Mouse (Mus musculus) liver, embryonic 11.5 days (tissue): ENCODE results near the gene Sh3glb2. TPM values are rescaled to one million over a fixed set of nuclear protein-coding genes. Genes with fewer than 3 reads are reported as not detected.

Experiments used
- ATAC-seq: fragments of 200-750 bp; cut with Nextera tagmentation; replicated peaks from 2 replicates; pipeline ENCODE4 v1.8.0; 2017; ENCODE audit warnings: moderate number of reproducible peaks, mild to moderate bottlenecking, moderate TSS enrichment, moderate library complexity; ENCODE audit not compliant: low FRiP score
- DNase-seq: peaks from one replicate; pipeline ENCODE4 v3.0.0-alpha.2; 2017; ENCODE audit warnings: low spot score
- H3K27ac ChIP-seq: fragments of 300-500 bp; sonication (generic); 2 replicates; pipeline ENCODE4 v1.5.1; 2014; ENCODE audit warnings: mild to moderate bottlenecking, low read depth, low read length, control low read depth
- H3K27me3 ChIP-seq: fragments of 300-500 bp; sonication (generic); replicated peaks from 2 replicates; pipeline ENCODE4 v1.6.1; 2014; ENCODE audit warnings: low read length, mixed read lengths; ENCODE audit not compliant: control insufficient read depth, insufficient read depth
- H3K36me3 ChIP-seq: fragments of 300-500 bp; sonication (generic); 2 replicates; pipeline ENCODE4 v1.6.1; 2014; ENCODE audit warnings: mild to moderate bottlenecking, low read length, moderate library complexity, mixed read lengths; ENCODE audit not compliant: control insufficient read depth, insufficient read depth
- H3K4me1 ChIP-seq: fragments of 300-500 bp; sonication (generic); replicated peaks from 2 replicates; pipeline ENCODE4 v1.6.1; 2014; ENCODE audit warnings: low read length, mixed read lengths; ENCODE audit not compliant: control insufficient read depth, insufficient read depth
- H3K4me2 ChIP-seq: fragments of 300-500 bp; sonication (generic); 2 replicates; pipeline ENCODE4 v1.6.1; 2014; ENCODE audit warnings: mild to moderate bottlenecking, control low read depth, moderate library complexity
- H3K4me3 ChIP-seq: fragments of 300-500 bp; sonication (generic); 2 replicates; pipeline ENCODE4 v1.5.1; 2014; ENCODE audit warnings: low read depth, low read length, control low read depth
- H3K9ac ChIP-seq: fragments of 300-500 bp; sonication (generic); 2 replicates; pipeline ENCODE4 v1.6.1; 2014; ENCODE audit warnings: low read depth, low read length, control low read depth
- H3K9me3 ChIP-seq: fragments of 300-500 bp; sonication (generic); 2 replicates; pipeline ENCODE4 v1.6.1; 2016; ENCODE audit warnings: low read length, inconsistent platforms, mixed read lengths; ENCODE audit not compliant: control insufficient read depth
- WGBS: fragments of 180-500 bp; shearing (Covaris S2); extraction: QIAGEN DNeasy Blood & Tissue Kit; methylation state at CpG from one replicate; pipeline ENCODE4 v1.1.7; 2014; 5-methylcytosine and 5-hydroxymethylcytosine counted together
- polyA plus RNA-seq: library from polyadenylated mRNA; unstranded; fragments of >200 nt; fragmentation: Nextera tagmentation; extraction: Ambion mirVana; gene quantifications from 2 replicates; pipeline ENCODE4 v1.2.1, GENCODE M21; 2014

The Sh3glb2 gene
- polyA plus RNA-seq, 1 experiment from 2014 or later = 48.9 TPM

- Histone ChIP-seq H3K4me1 (no peaks in the 10 kb centered on the region), H3K4me2 (no peak overlapping the region), H3K9me3 (no peaks in the 10 kb centered on the region), H3K4me3 (no peak overlapping the region), H3K27ac (no peak overlapping the region), H3K36me3 (peaks cover 63% of the 10 kb centered on the region), H3K9ac (no peak overlapping the region), H3K27me3 (no peaks in the 10 kb centered on the region)
- ATAC-seq (no peak), DNase-seq (no peak)
- WGBS = 85% methylated on average over 12 of the region's 12 CpGs
Measured at GRCm38 (mm10) chr2:30337179-30337578, 22.0 kb downstream of the Sh3glb2 start.

DNA sequence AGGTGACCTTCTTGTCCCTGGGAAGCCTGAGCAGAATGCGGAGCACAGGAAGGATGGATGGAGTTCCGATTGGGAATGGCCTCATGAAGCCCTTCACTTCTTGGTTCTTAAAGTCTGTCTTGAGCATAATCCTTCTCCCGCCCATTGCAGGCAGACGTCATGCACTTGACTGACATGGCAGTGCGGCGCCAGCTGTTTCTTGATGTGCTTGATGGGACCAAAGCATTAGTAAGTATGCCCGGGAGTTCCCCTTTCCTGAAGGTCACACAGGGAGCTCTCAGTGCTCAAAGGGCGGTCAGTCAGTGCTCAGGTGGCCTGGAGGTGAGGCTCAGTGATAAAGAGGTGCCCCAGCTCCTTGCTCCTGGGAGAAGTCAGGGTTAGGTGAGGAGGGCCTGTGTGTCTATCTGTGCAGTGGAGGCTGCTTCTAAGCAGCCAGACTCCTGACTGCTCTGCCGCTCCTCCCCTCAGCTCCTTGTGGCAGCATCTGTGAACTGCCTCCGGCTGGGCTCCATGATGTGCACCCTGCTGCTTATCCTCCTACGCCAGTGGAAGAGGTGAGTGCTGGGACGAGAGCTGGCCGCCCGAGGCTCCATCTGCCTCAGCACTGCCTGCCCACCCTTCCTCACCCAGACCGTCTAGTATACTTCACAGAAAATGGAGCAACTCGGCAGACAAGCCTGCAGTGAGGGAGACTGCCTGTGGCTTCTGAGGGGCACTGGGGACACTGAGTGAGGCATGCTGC is 22.8 kb downstream of the Sh3glb2 start:
- H3K9ac ChIP-seq = no peak overlapping the region
- H3K9me3 ChIP-seq = no peaks in the 10 kb centered on the region
- H3K27me3 ChIP-seq = no peaks in the 10 kb centered on the region
- peaks cover 59% of the 10 kb centered on the region for H3K36me3 ChIP-seq
- DNase-seq (no peak), ATAC-seq (no peak)
- no peak overlapping the region for H3K27ac ChIP-seq
- WGBS = 86% methylated on average over 16 of the region's 16 CpGs
- no peaks in the 10 kb centered on the region for H3K4me1 ChIP-seq
- H3K4me2 ChIP-seq = no peak overlapping the region
- H3K4me3 ChIP-seq = no peak overlapping the region

DNA sequence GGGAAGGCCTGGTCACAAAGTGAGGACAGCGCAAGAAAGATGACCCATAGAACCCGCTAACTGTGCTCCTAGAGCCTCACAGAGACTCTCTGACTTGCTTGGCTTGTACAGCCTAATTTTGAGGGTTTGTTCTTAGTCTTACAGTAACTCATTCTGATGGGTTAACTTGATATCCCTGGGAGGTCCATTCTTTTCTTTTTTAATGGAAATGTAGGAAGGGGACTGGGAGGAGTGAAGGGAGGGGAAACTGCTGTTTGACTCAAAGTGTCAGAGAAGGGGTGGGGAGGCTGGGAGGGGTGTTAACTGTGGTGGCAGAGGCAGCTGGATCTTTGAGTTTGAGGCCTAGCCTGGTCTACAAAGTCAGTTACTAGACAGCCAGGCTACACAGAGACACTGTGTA is 23.8 kb downstream of the Sh3glb2 start:
- H3K4me3 ChIP-seq = no peak overlapping the region
- H3K27me3 ChIP-seq = no peaks in the 10 kb centered on the region
- H3K9ac ChIP-seq = no peak overlapping the region
- no peaks in the 10 kb centered on the region for H3K9me3 ChIP-seq
- H3K27ac ChIP-seq = no peak overlapping the region
- ATAC-seq (no peak), DNase-seq (no peak)
- peaks cover 58% of the 10 kb centered on the region for H3K36me3 ChIP-seq
- H3K4me2 ChIP-seq = no peak overlapping the region
- H3K4me1 ChIP-seq = no peaks in the 10 kb centered on the region
- WGBS = 96% methylated on average over 2 of the region's 2 CpGs

DNA sequence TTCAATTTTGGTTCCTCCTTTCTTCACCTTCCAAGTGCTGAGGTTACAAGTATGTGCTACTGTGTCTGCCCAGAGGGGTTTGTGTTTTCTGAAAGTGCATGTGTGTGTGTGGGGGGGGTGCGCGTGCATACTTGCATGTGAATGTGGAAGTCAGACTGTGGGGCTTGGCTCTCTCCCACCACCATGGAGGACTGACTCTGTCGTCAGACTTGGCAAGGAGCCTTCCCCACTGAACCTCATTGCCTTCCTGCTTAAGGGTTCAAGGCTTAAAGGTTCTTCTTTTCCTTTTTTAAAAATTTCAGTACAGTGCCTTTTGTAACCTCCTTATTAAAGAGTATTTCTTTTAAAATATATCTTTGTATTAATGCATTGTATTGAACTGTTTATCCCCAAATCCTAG is 30.3 kb downstream of the Sh3glb2 start:
- ATAC-seq (no peak), DNase-seq (no peak)
- no peaks in the 10 kb centered on the region for H3K9me3 ChIP-seq
- no peaks in the 10 kb centered on the region for H3K4me1 ChIP-seq
- H3K27me3 ChIP-seq = no peaks in the 10 kb centered on the region
- peaks cover 62% of the 10 kb centered on the region for H3K36me3 ChIP-seq
- 87% methylated on average over 3 of the region's 3 CpGs for WGBS
- H3K4me3 ChIP-seq = no peak overlapping the region
- no peak overlapping the region for H3K9ac ChIP-seq
- no peak overlapping the region for H3K4me2 ChIP-seq
- no peak overlapping the region for H3K27ac ChIP-seq

DNA sequence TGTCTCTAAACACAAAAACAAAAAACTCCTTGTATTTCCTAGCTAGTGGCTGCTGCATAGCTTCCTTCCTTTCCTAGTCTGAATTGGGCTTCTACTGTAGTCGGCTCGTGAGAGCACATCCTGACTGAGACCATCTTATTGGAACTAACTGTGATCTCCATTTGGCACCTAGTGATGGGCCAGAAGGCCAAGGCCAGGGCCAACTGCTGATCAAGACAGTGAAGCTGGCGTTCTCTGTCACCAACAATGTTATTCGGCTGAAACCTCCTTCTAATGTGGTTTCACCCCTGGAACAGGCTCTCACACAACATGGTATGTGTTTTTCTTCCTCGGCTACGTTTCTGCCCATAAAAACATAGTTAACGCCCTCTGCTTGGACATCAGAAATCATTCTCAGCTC is 31.9 kb downstream of the Sh3glb2 start:
- ATAC-seq = no peak
- WGBS = 93% methylated on average over 7 of the region's 7 CpGs

GRCm38 (mm10) chr2:30325296-30325695 is 33.8 kb downstream of the Sh3glb2 start:
- H3K27ac ChIP-seq = no peak overlapping the region
- no peak overlapping the region for H3K4me2 ChIP-seq
- no peaks in the 10 kb centered on the region for H3K9me3 ChIP-seq
- no peaks in the 10 kb centered on the region for H3K27me3 ChIP-seq
- no peak for DNase-seq
- 93% methylated on average over 5 of the region's 5 CpGs for WGBS
- peaks cover 70% of the 10 kb centered on the region for H3K36me3 ChIP-seq
- no peak overlapping the region for H3K9ac ChIP-seq
- H3K4me1 ChIP-seq = no peaks in the 10 kb centered on the region
- no peak for ATAC-seq
- H3K4me3 ChIP-seq = no peak overlapping the region

More for the DNA sequence above, 31.9 kb downstream of the Sh3glb2 start:
- H3K4me1 ChIP-seq = no peaks in the 10 kb centered on the region
- H3K36me3 ChIP-seq = peaks cover 69% of the 10 kb centered on the region
- H3K4me2 ChIP-seq = no peak overlapping the region
- no peak overlapping the region for H3K27ac ChIP-seq
- H3K9ac ChIP-seq = no peak overlapping the region
- H3K27me3 ChIP-seq = no peaks in the 10 kb centered on the region
- no peaks in the 10 kb centered on the region for H3K9me3 ChIP-seq
- no peak overlapping the region for H3K4me3 ChIP-seq
- no peak for DNase-seq

- Histone ChIP-seq H3K9ac (no peak overlapping the region), H3K27me3 (no peaks in the 10 kb centered on the region), H3K27ac (no peak overlapping the region), H3K4me1 (no peaks in the 10 kb centered on the region), H3K4me3 (no peak overlapping the region), H3K4me2 (no peak overlapping the region), H3K36me3 (peaks cover 58% of the 10 kb centered on the region), H3K9me3 (no peaks in the 10 kb centered on the region)
- 91% methylated on average over 7 of the region's 7 CpGs for WGBS
- ATAC-seq (no peak), DNase-seq (no peak)
Measured at GRCm38 (mm10) chr2:30323111-30323510, 36.0 kb downstream of the Sh3glb2 start.

- Histone ChIP-seq H3K27me3 (no peaks in the 10 kb centered on the region), H3K27ac (no peak overlapping the region), H3K36me3 (peaks cover 60% of the 10 kb centered on the region), H3K9me3 (no peaks in the 10 kb centered on the region), H3K4me2 (no peak overlapping the region), H3K9ac (no peak overlapping the region), H3K4me1 (no peaks in the 10 kb centered on the region), H3K4me3 (no peak overlapping the region)
- WGBS = 88% methylated on average over 4 of the region's 4 CpGs
- ATAC-seq (no peak), DNase-seq (no peak)
Measured at GRCm38 (mm10) chr2:30319260-30319659, 39.9 kb downstream of the Sh3glb2 start.

- no peak for ATAC-seq
- WGBS = 90% methylated on average over 5 of the region's 5 CpGs
Measured at GRCm38 (mm10) chr2:30316955-30317354, 42.2 kb downstream of the Sh3glb2 start.

More at GRCm38 (mm10) chr2:30316955-30317354, 42.2 kb downstream of the Sh3glb2 start:
- Histone ChIP-seq H3K4me2 (no peak overlapping the region), H3K9me3 (no peaks in the 10 kb centered on the region), H3K9ac (no peak overlapping the region), H3K4me1 (no peaks in the 10 kb centered on the region), H3K36me3 (peaks cover 56% of the 10 kb centered on the region), H3K27me3 (no peaks in the 10 kb centered on the region), H3K27ac (no peak overlapping the region), H3K4me3 (no peak overlapping the region)
- DNase-seq = no peak
